Mouse (Mus musculus): ENCODE measurements around the gene Elavl2.

Gene Elavl2

DNA sequence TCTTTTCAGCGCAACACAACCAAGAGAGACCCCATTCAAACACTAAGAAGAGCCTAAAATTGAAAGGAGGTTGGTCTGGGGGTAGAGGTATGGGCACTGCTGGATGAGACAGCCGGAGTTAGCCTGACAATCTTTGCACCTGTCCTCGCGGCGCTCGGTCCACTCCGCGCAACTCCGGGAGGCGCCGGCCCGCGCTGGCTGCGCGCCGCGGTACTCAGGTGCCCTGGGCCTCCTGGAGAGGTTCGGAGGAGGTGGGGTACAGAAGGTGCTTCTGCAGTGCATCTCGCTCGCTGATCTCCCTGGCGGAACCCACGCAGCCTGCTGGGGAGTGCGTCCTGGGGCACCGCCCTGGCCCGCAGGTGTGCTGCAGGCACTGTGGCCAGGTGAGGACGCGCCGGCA lies at the start of gene Elavl2:
TSS of gene Elavl2 (minus strand) at position 363 of the 400 bp plus-strand sequence.
- DNase-seq (ENCODE audit: low read depth, low spot score): no peak

DNA sequence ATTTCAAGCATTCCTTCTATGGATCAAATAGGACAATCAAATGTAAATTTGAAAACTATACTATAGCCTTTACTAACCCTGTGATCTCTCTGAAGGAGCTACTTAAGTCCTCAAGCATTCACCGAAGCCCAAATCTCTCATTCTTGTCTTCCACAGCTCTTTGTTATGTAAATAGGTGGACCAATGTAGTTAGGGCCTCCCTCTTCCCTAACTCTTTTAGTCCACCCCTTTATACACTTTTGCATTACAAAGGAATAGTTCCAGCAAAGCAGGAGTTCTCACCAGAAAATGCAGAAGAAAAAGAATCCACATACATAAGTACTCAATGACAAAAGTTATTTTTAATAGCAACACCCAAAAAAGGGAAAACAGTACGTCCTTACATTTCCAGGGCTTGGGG lies 47.3 kb upstream of the Elavl2 start:
- DNase-seq (ENCODE audit: low read depth, low spot score): no peak

DNA sequence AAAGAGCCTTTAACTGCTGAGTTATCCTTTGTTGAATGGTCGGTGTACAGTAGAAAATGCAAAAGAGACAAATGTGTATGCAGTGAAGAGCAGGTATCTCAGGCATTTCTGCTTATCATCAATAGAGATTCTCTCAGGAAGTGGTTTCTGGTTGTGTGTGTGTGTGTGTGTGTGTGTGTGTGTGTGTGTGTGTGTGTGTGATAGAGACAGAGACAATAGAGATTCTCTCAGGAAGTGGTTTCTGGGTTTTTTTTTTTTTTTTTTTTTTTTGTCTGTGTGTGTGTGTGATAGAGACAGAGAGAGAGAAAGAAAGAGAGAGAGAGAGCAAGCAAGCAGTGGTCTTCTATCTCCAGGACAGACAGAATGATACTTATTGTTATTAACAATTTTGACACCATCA lies 15.0 kb upstream of the Elavl2 start:
- no peak for DNase-seq (ENCODE audit: low read depth, low spot score)

DNA sequence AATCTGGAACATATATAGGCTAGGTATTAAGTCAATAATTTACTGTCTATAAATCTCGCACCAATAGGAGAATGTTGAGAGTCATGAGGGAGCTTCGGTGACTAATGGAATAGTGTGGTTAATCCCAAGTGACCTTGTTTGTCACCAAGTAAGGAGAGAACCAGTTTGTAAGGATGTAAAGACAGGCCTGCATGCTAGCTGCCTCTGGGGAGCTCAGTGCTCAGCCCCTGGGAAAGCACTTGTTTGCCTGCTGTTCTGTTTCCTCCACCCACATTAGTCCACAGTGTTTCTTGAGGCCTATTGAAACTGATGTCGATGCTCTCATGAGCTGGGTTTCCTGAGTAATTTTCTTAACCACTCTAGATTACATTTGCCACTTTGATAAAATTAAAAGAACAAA lies 4.5 kb upstream of the Elavl2 start:
- no peak for DNase-seq (ENCODE audit: low read depth, low spot score)

DNA sequence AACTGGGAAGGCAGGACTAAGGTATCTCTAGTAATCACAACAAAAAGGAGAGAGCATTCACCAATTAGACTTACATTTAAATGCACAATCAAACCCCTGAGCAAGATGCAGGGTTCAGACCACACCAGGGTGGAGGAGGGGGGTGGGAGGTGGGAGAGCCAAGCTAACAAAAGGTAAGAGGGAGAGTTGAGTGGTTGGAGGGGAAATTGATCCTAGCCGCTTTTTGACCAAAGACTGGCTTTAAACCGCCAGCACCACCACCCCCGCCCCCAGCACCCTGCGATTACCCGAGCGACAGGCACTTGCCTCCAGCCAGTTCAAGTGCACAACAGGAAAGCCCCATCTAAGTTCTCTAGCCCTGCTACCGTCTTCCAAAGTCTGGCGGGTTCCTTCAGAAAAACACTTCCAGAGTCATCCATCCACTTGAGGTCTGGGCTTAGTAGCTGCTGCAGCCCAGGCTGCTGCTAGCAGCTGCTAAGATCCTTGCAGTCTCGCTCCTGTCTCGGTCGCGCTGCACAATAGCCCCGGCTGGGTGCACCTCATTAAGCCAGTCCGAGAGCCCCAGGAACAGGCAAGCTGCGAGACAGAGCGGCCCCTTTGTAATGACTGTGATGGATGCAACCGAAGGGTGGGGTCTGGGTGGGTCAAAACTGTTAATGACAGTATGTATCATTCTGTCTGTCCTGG lies 932 bp downstream of the Elavl2 start:
- no peak for DNase-seq (ENCODE audit: low read depth, low spot score)

DNA sequence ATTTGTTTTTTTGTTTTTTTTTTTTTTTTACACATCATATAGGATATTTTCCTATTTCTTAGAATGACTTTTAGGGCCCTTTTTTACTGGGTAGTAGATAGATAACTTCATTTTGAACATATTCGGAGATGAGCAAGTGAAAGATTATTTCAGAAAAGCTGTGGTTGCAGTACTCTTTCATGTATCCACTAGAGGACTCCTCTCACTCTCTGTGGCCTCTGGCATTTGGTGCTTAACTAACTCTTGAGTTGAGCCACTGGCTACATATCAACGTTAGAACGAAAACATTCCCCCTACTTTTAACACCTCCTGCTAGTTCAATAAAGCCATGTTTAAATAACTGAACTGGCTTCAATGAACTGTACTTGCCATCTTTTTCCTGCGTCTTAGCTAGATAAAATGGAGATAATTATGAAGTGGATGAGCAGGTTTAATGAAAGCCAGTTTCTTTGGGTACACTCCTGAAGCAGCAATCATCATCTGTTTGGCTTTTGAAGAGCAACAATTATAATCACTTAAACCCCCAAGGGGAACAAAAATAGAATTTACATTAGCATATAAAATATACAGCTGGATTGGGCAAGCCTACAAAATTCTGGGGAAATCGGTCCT lies 8.5 kb downstream of the Elavl2 start:
- no peak for DNase-seq (ENCODE audit: low read depth, low spot score)

DNA sequence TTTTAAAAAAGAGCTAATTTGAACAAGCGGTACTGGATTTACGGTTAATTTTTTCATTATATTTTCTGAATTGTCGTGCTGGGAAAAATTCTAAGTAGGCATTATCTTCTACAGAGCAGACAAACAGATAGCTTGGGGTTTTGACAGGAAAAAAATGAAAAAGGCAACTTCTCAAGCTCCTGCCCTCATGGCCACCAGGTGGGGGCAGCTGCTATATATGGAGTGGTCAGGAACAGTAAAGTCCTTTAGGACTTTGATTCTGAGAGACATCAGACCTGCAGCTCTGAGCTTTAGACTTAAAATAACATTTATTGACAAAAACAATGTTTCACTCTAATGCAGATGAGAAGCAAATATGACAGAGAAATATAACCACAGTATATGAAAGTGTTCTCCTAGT lies 12.9 kb downstream of the Elavl2 start:
- DNase-seq (ENCODE audit: low read depth, low spot score): no peak

DNA sequence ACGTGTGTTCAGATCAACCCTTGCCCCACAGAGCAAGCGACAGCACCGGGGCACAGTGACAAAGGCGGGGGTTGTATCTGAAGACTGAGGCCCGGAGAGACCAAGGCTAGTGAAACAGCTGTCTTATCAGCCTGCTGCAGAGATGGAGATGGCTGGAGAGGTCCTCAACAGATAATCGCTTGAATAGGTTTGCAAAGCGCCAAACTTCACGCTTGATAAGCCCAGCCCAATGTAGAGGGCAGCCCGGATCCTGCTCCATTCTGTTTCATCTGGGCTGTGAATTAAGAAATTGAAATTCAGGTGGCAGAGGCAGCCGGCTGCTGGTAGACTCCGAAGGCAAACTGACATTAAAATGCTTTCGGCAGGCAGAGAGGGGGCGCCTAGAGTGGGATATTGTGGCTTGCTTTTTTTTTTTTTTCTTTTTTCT lies 19.4 kb downstream of the Elavl2 start:
- no peak for DNase-seq (ENCODE audit: low read depth, low spot score)

DNA sequence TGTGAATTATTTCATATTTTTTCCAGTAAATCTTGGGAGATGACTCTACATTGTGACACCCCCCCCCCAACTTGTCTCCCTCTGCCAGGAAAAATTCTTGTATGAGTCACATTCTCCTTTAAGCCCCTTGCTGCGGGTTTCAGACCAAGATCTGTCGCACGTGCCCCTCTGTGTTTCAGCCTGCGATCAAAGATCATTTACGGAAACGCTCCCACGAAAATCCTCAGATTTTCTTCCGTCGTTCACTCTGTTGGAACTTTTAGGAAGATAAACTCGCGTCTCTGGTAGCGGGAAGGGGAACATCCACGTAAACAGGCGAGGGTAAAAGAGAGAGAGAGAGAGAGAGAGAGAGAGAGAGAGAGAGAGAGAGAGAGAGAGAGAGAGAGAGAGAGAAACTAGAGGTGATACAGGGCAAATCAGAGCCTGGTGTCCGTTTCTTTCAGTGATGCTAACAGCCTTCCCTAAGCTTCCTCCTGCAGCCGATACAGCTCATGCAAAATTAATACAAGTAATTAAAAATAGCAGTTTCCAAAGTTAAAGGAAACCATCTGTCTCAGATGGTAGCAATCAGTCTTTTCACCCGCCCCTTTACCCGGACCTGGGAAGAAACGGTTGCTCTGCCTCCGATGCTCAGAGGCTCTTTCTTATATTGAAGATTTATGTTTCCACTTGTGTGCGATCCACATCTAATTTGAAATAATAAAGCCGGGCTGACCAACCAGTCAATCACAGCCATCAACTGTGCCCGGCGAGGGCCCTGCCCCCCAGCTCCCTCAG lies 20.1 kb downstream of the Elavl2 start:
- DNase-seq (ENCODE audit: low read depth, low spot score): no peak

DNA sequence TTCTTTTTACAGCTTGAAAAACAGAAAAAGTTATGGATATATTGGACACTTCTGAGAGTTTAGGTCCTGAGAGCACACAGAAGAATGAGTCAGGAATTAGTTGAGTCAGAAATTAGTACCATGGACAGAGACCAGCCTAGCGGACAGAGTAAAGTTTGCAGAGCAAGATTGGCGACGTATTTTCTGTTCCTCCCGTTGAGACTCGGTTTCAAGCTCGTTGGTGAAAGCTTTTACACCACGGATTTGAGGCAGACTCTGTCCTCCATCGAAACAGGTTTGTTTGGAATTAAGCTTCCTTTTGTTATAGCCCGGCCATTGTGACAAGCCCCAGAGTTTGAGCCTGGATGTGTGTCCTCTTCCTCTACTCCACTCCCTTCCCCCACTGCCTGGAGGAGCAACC lies 21.0 kb downstream of the Elavl2 start:
- no peak for DNase-seq (ENCODE audit: low read depth, low spot score)

DNA sequence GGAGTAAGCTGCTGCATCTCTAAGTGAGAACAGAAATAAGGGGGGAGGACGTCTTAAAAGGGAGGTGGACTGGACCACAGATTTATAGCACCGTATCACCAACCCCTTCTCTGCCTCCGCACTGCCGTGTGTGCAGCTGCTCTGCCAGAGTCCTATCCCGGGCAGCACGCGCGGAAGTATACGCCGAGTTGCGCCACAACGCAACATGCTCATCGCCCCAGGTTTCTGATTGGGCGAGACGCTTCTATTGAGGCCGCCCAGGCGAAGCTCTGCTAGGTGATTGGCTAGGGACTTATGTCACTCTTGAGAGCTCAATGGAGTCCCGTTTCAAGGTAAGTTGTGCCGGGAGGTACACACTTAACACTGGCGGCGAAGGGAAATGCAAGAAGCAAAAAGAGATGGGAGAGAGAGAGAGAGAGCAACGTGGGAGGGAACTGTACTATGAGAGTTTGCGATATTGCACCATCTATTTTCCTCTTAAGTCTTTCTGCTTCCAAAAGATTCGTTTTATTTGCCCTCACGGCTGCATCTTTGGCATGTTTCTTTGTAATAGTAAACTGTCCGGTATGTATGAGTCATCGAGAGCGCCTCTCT lies 24.2 kb downstream of the Elavl2 start:
- DNase-seq (ENCODE audit: low read depth, low spot score): peak; percentile 35

DNA sequence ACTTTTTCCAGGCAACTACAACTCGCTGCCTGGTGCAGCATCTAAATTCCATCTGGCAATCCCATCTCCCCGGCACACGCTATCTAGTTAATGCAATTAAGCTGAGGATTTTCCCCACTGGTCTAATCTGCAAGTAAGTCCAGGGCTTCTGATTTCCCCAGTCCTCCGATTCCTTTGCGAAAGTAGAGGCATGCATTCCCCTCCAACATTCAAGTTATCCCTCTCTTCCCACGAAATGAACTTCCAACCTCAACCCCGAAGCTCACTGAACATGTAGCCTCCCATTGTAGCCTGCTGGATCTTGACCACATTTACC lies 25.3 kb downstream of the Elavl2 start:
- no peak for DNase-seq (ENCODE audit: low read depth, low spot score)

DNA sequence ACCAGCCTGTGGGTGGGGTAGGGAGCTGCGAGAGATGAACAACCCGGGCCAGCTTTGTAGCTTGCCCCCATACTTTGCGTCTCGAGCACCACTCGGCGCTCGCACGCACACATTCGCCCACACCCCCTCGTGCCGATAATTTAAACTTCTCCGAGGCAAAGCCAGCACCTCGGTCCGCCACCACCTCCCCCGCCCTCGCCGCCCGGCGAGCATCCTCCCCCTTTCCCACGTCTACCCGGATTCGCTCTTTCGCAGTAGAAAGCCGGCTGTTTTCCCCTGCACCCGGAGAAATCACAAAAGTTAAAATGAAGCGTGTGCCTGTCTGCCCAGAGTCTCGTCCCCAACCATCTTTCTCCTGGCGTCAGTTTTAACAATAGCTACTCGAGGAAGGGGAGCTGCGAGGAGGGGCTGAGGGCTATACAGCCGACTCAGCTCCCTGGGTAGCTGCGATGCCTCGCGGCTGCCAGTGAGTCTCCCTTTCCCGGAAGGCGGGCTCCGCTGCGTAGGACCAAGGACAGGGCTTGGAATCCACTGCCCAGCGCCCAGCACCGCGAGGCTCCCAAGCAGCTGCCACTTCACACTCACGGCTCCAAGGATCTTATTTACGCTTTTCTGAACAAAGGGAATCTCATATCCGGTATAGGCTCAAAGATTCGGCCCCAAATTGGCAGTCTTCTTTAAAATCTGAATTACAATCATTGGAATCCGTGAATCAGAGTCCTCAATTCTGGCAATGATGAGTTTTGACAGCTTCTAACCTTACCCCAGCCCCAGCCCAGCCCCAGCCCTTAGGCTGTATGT lies 25.8 kb downstream of the Elavl2 start:
- no peak for DNase-seq (ENCODE audit: low read depth, low spot score)

DNA sequence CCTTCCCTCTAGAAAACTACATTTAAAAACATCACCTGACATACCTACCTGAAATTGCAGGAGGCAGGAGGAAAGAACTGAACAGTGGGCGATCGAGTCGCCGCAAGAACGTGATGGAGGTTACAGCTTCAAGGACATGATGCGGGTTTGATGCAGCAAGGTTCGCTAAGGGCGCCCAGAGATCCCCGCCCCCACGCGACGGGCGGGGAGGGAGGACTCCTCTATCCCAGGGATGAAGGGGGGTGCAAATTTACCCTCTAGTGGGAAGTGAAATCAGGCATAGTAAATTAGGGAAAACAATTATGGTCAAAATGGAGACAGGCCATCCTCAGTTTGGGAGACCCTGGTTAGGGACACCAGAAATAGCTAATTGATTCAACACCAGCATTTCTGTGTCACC lies 27.7 kb downstream of the Elavl2 start:
- DNase-seq (ENCODE audit: low read depth, low spot score): no peak

DNA sequence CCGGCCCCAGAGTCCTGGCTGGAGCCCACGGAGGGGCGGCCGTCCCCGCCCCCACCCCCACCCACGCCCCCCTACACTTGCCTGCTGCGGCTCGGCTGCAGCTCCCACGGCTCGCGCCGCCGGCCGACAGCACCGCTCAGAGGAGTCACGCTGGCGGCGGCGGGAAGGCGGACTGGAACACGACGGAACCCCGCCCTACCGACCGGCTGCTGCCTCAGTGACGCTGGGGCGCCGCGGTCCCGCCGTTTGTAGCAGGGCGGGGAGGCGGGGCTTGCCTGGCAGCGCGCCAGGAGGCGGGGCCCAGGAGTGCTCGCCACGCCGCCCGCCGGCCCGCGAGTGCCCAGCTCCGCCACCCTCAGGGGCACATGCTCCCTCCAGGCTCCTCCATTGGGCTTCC lies 28.8 kb downstream of the Elavl2 start:
- DNase-seq (ENCODE audit: low read depth, low spot score): no peak

DNA sequence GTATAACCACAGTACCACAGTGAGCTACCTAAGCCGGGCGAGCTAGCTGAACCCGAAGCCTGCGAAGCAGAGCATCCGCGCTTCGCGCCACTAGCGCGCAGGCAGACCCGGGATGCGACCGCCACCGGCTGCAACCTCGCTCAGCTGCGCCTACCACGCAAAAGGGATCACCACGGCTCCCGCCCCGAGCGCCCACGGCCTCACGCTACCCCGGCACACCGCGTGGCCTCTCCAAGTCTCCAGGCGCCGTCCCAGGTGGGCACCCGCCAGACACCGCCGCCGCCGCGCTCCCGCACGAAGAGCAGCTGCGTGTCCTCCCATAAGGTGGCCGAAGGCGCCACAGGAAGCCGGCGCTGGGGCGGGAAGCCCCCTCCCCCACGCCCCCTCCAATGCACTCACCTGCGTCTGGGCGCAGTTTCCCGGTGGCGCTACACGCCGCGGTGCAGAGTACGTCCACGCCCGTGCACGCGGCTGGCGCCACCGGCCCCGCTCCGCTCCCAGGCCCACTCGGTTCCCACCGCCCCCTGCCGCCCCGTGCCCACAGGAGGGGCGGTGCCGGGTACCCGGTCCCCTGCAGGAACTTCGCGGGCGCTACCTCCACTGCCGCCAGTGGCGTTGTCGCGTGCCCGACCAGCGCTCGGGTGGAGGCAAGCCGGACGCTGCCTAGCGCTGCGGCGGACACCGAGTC lies 29.3 kb downstream of the Elavl2 start:
- DNase-seq (ENCODE audit: low read depth, low spot score): no peak

DNA sequence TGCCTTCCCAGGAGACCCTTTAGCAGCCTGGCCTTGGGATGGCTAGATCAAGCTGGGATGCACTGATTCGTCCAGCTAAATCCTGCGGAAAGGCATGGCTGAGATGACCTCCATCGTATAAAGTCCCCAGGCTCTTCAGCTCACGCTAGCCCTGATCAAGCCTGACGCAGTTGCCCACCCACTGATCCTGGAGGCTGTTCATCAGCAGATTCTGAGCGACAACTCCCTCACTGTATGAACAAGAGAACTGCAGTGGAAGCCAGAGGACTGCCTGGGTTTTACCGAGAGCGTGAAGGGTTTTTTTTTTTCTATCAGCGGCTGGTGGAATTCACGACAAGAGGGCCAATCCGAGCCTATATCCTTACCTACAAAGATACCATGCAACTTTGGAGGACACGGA lies 35.3 kb downstream of the Elavl2 start:
- no peak for DNase-seq (ENCODE audit: low read depth, low spot score)

DNA sequence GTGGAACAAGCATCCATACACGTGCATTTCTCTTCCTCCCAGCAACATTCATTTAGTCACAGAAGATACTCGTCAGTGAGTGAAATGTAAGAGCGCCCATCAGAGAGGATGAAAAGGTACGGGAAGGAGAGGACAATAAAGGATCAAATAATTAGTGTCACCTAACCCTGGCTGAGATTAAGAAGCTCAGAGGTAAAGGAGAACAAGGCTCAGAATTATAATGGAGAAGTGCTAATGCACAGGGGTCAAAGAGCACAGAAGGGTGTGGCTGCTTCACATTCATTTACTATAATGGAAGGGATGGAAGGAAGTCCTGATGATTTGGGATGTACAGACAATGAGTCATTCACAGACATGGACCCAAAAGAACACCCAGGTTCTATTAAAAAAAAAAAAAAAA lies 36.6 kb downstream of the Elavl2 start:
- no peak for DNase-seq (ENCODE audit: low read depth, low spot score)

DNA sequence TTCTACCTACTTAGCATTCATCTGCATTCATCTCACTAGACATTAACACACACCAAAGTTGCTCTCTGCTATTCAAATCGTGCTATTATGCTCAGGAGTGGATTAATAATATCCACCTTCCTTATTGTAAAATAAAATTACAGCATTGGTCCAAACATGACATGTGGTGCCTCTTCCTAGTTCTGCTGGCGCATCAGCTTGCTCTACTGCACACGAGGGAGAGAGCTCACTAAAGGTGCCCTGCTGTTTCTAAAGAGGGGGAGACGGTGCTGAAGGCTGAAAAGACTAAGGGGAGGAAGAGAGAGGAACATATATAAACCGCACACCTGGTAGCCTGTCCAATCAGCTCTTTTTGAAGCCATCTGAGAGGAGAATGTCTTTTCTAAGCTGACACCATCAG lies 38.1 kb downstream of the Elavl2 start:
- no peak for DNase-seq (ENCODE audit: low read depth, low spot score)

DNA sequence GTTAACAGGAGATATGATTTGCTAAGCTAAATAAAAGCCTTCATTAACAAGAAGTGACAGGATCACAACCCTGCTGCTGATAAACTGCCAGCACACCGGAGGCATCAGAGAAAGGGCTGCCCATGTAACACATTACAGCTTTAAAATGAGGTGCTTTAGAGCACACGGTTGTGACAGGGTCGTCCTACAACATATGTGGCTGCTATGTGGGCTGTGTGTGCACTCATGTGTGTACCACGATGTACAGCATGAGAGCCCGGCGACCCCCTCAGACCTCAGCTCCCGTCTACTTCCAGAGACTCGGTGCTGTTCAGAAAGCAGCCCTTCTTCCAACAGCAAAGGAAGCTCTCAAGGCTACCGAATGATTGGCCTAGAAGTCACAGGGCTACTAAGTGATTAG lies 47.4 kb downstream of the Elavl2 start:
- DNase-seq (ENCODE audit: low read depth, low spot score): no peak

DNA sequence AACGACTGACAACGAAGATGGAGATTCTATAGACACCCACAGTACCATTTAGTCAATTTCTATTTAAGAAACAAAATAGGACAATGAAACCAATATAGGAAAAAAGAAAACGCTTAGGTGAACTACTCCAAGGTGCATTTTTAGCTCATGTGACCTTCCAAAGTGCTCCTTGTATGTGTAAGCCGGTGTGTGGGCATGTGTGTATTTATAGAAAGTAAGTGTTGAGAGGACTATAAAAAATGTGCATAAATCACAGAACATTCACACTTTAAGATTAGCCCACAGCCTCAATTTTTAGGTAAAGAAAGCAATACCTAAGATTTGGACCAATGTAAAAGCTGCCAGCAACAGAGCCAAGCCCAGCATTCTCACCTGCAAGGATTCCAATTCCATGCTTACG lies 51.0 kb downstream of the Elavl2 start:
- no peak for DNase-seq (ENCODE audit: low read depth, low spot score)

Data from CD4-positive, CD25-positive, alpha-beta regulatory T cell, adult 2 months (primary cell).